Comparison of ENCODE assay signal across 8 mouse cellular contexts in genomic region chr17:5940792-5941191, GRCm38 (mm10). TPM values are rescaled to one million over a fixed set of nuclear protein-coding genes. Genes with fewer than 3 reads are reported as not detected.
DNase-seq lines count a peak whose midpoint lies in the region; ATAC-seq lines count a peak whose summit lies in the region.

No protein-coding gene starts in this region.

- DNase-seq in cerebellum, postnatal 36 days = peak; percentile 62 to 77
- peak; percentile 73 to 74 for DNase-seq in gastrocnemius, adult 8-10 months (ENCODE audit: low spot score in 2 of 2)
- peak; percentile 56 to 62 for DNase-seq in left cerebral cortex, postnatal 25 days (ENCODE audit: low spot score in 2 of 2)
- peak; percentile 74 for DNase-seq in right cerebral cortex, postnatal 25 days
- DNase-seq in urinary bladder, postnatal 25 days (ENCODE audit: low spot score) = peak; percentile 79

- intact Hi-C loops in left cerebral cortex, postnatal 25 days (cut with DNase I) = loop anchor here (1.0 to 2.0 kb wide), 2 partner anchors 34 to 79 kb away; no protein-coding TSS in a partner anchor

- no peaks in the 10 kb centered on the region for H3K9me3 ChIP-seq in hindbrain, embryonic 16.5 days (ENCODE audit: control insufficient read depth, low read length)

- H3K27ac ChIP-seq in hindbrain, embryonic 16.5 days (ENCODE audit: low read depth, low read length) = no peak overlapping the region

- peak; percentile 87 for ATAC-seq in activated CD4-positive, CD25-positive, alpha-beta regulatory T cell, adult 4 months
- peak; percentile 84 for ATAC-seq in hindbrain, embryonic 16.5 days
- peak; percentile 90 for ATAC-seq in megakaryocyte-erythroid progenitor cell, adult 5-6 weeks (replicated peaks; ENCODE audit: low FRiP score, low TSS enrichment, poor library complexity, severe bottlenecking)

- H3K4me2 ChIP-seq in hindbrain, embryonic 16.5 days (ENCODE audit: low read length) = peak overlapping the region; percentile 93

- H3K36me3 ChIP-seq in hindbrain, embryonic 16.5 days (ENCODE audit: control insufficient read depth, insufficient read depth, low read length) = no peaks in the 10 kb centered on the region

- peaks cover 7% of the 10 kb centered on the region for H3K4me1 ChIP-seq in hindbrain, embryonic 16.5 days (ENCODE audit: control insufficient read depth, insufficient read depth, low read depth, low read length)

- peak overlapping the region; percentile 63 for H3K4me3 ChIP-seq in hindbrain, embryonic 16.5 days (ENCODE audit: low read length)

- H3K9ac ChIP-seq in hindbrain, embryonic 16.5 days (ENCODE audit: low read depth, low read length) = peak overlapping the region; percentile 59

- peaks cover 11% of the 10 kb centered on the region for H3K27me3 ChIP-seq in hindbrain, embryonic 16.5 days (replicated peaks; ENCODE audit: control insufficient read depth, insufficient read depth, low read length)

- WGBS in hindbrain, embryonic 16.5 days = under 1% methylated on average over 32 of the region's 38 CpGs

RNA-seq across cellular contexts. Expression of gene Synj2, which starts 0.3 kb away (rescaled TPM):
- 10 to 100 TPM; 12.6 to 13.3 TPM for polyA plus RNA-seq in activated CD4-positive, CD25-positive, alpha-beta regulatory T cell, adult 4 months (2017; shearing (Covaris generic))
- 10 to 100 TPM; 27.1 to 40.6 (median 29.6) TPM for total RNA-seq in gastrocnemius, adult 8-10 months (2022)
- 1.9 and 2.1 TPM in 2 replicates for polyA plus RNA-seq in hindbrain, embryonic 16.5 days (2015; fragmentation: Nextera tagmentation; extraction: Ambion mirVana)
- total RNA-seq in left cerebral cortex, postnatal 25 days (2021) = 100 to 1,000 TPM in 1 of 2 experiments, 10 to 100 TPM in 1; 84.0 to 123 TPM
- total RNA-seq in megakaryocyte-erythroid progenitor cell, adult 5-6 weeks (2014; fragmentation: Nextera tagmentation) = 2.0 and 3.6 TPM in 2 replicates
- total RNA-seq in megakaryocyte-erythroid progenitor cell, adult 5-6 weeks (2017) = 1.5 and 1.8 TPM in 2 replicates

Comparison
In these comparisons a context has a peak if more than half of its experiments do, and no peak if none do; other contexts are left out.
1. RNA of gene Synj2, which starts 0.3 kb away (total RNA-seq): 84.0 to 123 TPM in left cerebral cortex, postnatal 25 days and 27.1 to 40.6 TPM in gastrocnemius, adult 8-10 months; 1.5 to 3.6 TPM in megakaryocyte-erythroid progenitor cell, adult 5-6 weeks; every median in the first group is over 4 times any median in the second.
2. Peak in every context shown above with its lines, with median percentiles within 50 percentile points of each other: ATAC-seq and DNase-seq.